Mouse (Mus musculus) cortical plate, adult 2 months (tissue): ENCODE data around the gene Arl6ip1.

Experiments used
- CTCF ChIP-seq: fragments of 200-500 bp; IDR thresholded peaks from 2 replicates; pipeline ENCODE4 v1.5.1; 2011; ENCODE audit warnings: mild to moderate bottlenecking, control low read depth, low read length; ENCODE audit not compliant: insufficient read depth; ENCODE audit errors: extremely low read depth
- POLR2A ChIP-seq: fragments of 200-500 bp; IDR thresholded peaks from 2 replicates; pipeline ENCODE4 v1.6.1; 2011; ENCODE audit warnings: mild to moderate bottlenecking, low read length, control low read depth; ENCODE audit not compliant: insufficient read depth; ENCODE audit errors: extremely low read depth

GRCm38 (mm10) chr7:118113541-118114297 is 15.7 kb downstream of the Arl6ip1 start:
- TF ChIP-seq CTCF (no peak), POLR2A (no peak)
